Mouse (Mus musculus) erythroblast, embryonic 14.5 days (primary cell): ENCODE results near the gene C2.

Experiments used
- GATA1 ChIP-seq: IDR thresholded peaks from 2 replicates; pipeline ENCODE4 v1.6.1; 2012; ENCODE audit warnings: low read length, inconsistent platforms, mixed read lengths
- TAL1 ChIP-seq: IDR thresholded peaks from 3 replicates; pipeline ENCODE4 v1.6.1; 2012; ENCODE audit warnings: low read length, inconsistent platforms, mixed read lengths

DNA sequence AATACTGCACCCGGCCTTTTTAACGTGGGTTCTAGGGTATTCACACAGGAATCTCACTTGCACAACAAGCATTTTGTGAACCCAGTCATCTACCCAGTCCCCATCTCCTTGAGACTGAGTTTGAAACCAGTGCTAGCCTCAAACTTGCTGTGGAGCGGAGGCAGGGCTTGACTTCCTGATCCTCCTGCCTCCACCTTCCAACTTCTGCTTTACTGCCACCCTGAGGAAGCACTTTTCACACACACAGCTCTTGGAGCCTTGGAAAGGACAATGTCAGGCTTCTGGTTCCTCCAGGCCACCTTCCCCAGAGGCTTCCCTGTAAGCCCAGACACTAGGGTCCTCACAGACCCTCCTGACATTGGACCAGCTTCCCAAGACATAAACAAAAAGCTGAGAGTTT lies 14.7 kb downstream of the C2 start:
- TF ChIP-seq GATA1 (no peak), TAL1 (no peak)
